Mouse (Mus musculus) central nervous system, embryonic 14 days (tissue): ENCODE results near the gene Axin1. TPM values are rescaled to one million over a fixed set of nuclear protein-coding genes. Genes with fewer than 3 reads are reported as not detected.

ENCODE experiments used
- polyA plus RNA-seq: library from polyadenylated mRNA; depleted of rRNA; stranded (reverse); fragments of >200 nt; gene quantifications from 2 replicates; pipeline ENCODE4 v1.2.3, GENCODE M21; 2012; rRNA removed

Gene Axin1
- 32.0 and 32.3 TPM in 2 replicates for polyA plus RNA-seq

DNA sequence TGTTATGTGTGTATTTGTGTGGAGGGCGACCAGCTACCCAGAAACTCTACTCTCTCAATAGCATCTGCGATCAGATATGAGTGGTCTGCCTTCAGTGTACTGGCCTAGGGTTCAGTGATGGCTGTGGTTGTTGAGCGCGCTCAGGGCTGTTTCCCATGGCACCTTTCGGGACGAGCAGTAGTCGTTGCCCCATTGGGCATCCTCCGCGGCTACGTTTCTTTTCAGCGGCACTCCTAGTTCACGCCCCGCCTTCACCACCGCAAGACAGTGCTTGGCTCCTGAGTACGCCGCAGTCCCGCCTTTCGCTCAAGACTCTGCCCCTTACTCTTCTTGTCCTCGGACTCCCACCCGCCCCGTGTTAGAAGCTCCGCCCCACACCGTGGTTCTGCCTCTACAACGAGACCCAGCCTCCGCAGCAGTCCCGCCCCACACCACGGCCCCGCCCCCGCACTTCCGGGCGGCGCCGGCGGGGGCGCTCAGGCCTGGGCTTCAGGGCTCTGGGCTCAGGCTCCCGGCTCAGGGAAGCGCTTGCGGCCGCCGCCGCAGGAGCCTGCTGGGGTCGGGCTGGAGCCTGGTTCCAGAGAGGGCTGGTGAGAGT, at the start of gene Axin1:
Gene Axin1 (plus strand): TSS at position 450 of the 598 bp plus-strand sequence.

GRCm38 (mm10) chr17:26089905-26090632, 48.4 kb upstream of the Axin1 start, which contains the start of gene Decr2:
TSS of gene Decr2 (minus strand) at chr17:26090337.

GRCm38 (mm10) chr17:26095121-26095740, 43.3 kb upstream of the Axin1 start, which contains the start of gene Nme4:
TSS of gene Nme4 (minus strand) at chr17:26095602.

GRCm38 (mm10) chr17:26113181-26113948, 25.1 kb upstream of the Axin1 start, which contains the start of gene Tmem8:
TSS of gene Tmem8 (plus strand) at chr17:26113299.

GRCm38 (mm10) chr17:26123267-26123684, 15.2 kb upstream of the Axin1 start, which contains the start of gene Mrpl28:
TSS of gene Mrpl28 (plus strand) at chr17:26123500.

GRCm38 (mm10) chr17:26198892-26199291, 60.4 kb downstream of the Axin1 start, which contains the start of gene Pdia2:
TSS of gene Pdia2 (minus strand) at chr17:26199087.

GRCm38 (mm10) chr17:26202737-26203136, 64.2 kb downstream of the Axin1 start, which contains the start of gene Rgs11:
TSS of gene Rgs11 (plus strand) at chr17:26202951.

DNA sequence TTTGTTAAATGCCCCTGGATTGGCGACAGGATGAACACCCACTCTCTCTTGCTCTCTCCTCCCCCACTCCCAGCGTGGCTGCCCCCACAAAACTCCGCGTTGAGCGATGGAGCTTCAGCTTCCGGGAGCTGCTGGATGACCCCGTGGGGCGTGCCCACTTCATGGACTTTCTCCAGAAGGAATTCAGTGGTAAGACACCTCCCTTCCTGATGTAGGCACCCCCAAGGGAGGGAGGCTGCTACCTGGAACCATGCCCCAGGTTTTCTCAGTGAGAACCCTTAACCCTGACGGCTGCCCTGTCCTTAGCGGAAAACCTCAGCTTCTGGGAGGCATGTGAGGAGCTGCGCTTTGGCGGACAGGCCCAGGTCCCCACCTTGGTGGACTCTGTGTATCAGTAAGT, 69.2 kb downstream of the Axin1 start, which contains the start of gene Arhgdig:
Gene Arhgdig (minus strand): TSS at position 101 of the 400 bp plus-strand sequence.

GRCm38 (mm10) chr17:26244101-26244841, 105.8 kb downstream of the Axin1 start, which contains the start of gene Fam234a:
TSS of gene Fam234a (minus strand) at chr17:26244242.

Other genes starting within 250 kb of the Axin1 start
- gene Rab40c, start 219.0 kb upstream of the Axin1 start, polyA plus RNA-seq: 70.6 and 80.8 TPM in 2 replicates
- 95.7 and 101 TPM in 2 replicates for gene Pigq, start 193.8 kb upstream of the Axin1 start, polyA plus RNA-seq
- 0.11 and 0.34 TPM in 2 replicates for gene Nhlrc4, start 193.7 kb upstream of the Axin1 start, polyA plus RNA-seq
- gene A930017K11Rik, start 186.1 kb upstream of the Axin1 start, polyA plus RNA-seq: 0.41 and 0.68 TPM in 2 replicates
- gene Capn15, start 152.9 kb upstream of the Axin1 start, polyA plus RNA-seq: 43.8 and 45.6 TPM in 2 replicates
- 64.6 and 66.8 TPM in 2 replicates for gene Rab11fip3, start 69.1 kb upstream of the Axin1 start, polyA plus RNA-seq
- gene Decr2, start 48.4 kb upstream of the Axin1 start, polyA plus RNA-seq: 24.3 and 26.7 TPM in 2 replicates
- 55.0 and 61.3 TPM in 2 replicates for gene Nme4, start 43.1 kb upstream of the Axin1 start, polyA plus RNA-seq
- 10.1 and 10.5 TPM in 2 replicates for gene Tmem8, start 25.4 kb upstream of the Axin1 start, polyA plus RNA-seq
- gene Mrpl28, start 15.2 kb upstream of the Axin1 start, polyA plus RNA-seq: 104 and 109 TPM in 2 replicates
- gene Pdia2, start 60.4 kb downstream of the Axin1 start, polyA plus RNA-seq: 0.05 and 0.09 TPM in 2 replicates
- 9.7 and 15.0 TPM in 2 replicates for gene Rgs11, start 64.3 kb downstream of the Axin1 start, polyA plus RNA-seq
- gene Arhgdig, start 69.1 kb downstream of the Axin1 start, polyA plus RNA-seq: 29.0 and 41.3 TPM in 2 replicates
- 23.6 and 29.9 TPM in 2 replicates for gene Fam234a, start 105.6 kb downstream of the Axin1 start, polyA plus RNA-seq
- gene Luc7l, start 114.2 kb downstream of the Axin1 start, polyA plus RNA-seq: 117 and 119 TPM in 2 replicates